ENCODE assay signal across 13 mouse cellular contexts in genomic region chr10:81286586-81286985, GRCm38 (mm10). TPM values are rescaled to one million over a fixed set of nuclear protein-coding genes. Genes with fewer than 3 reads are reported as not detected.
DNase-seq lines count a peak whose midpoint lies in the region; ATAC-seq lines count a peak whose summit lies in the region.
"Had no signal": no experiment of that assay in that cellular context is flagged by ENCODE, and none has a peak within 500 bp of the region (broad histone marks: within the 10 kb centered on the region; RNA-seq: fewer than 3 reads in every experiment).

No protein-coding gene starts in this region.

- intact Hi-C loops in gastrocnemius, postnatal 36 days (cut with DNase I): loop anchor here (5.0 kb wide), 1 partner anchor 166 kb away; no protein-coding TSS in a partner anchor

- H3K4me1 ChIP-seq in liver, embryonic 16.5 days (ENCODE audit: control insufficient read depth, low read depth, low read length): peaks cover 42% of the 10 kb centered on the region

- no peaks in the 10 kb centered on the region for H3K9me3 ChIP-seq in liver, embryonic 16.5 days (replicated peaks; ENCODE audit: control insufficient read depth, low read length)
- H3K9me3 ChIP-seq: embryonic facial prominence, embryonic 13.5 days; hindbrain, embryonic 12.5 days had no signal

- no peak for ATAC-seq in liver, embryonic 16.5 days (ENCODE audit: low read depth)
- ATAC-seq: Patski had no signal

- 22% methylated on average over 6 of the region's 6 CpGs for WGBS in liver, embryonic 16.5 days (ENCODE audit: insufficient replicate concordance)

- DNase-seq in urinary bladder, postnatal 14 days (ENCODE audit: low spot score): peak; percentile 73
- DNase-seq in urinary bladder, postnatal 4 days (ENCODE audit: low spot score in 2 of 2): no peak
- peak; percentile 72 to 80 for DNase-seq in kidney, adult 8-10 months
- DNase-seq in yolk sac, embryonic 10.5 days (ENCODE audit: low spot score): peak; percentile 89
- no peak for DNase-seq in embryo, embryonic 11 days
- DNase-seq in right cerebral cortex, postnatal 25 days: no peak
- no peak for DNase-seq in gastrocnemius, postnatal 36 days
- DNase-seq: thymus, adult 2 months had no signal

- H3K36me3 ChIP-seq in liver, embryonic 16.5 days (ENCODE audit: control insufficient read depth, insufficient read depth): no peaks in the 10 kb centered on the region
- H3K36me3 ChIP-seq: embryonic facial prominence, embryonic 13.5 days; hindbrain, embryonic 12.5 days had no signal

- no peak overlapping the region for H3K9ac ChIP-seq in liver, embryonic 16.5 days (ENCODE audit: low read depth, low read length)

- no peak overlapping the region for H3K4me3 ChIP-seq in liver, embryonic 16.5 days (ENCODE audit: low read depth, low read length)

- peak overlapping the region; percentile 82; the same call in 1 of the 2 replicates for H3K4me2 ChIP-seq in liver, embryonic 16.5 days (ENCODE audit: low read depth, low read length)

- peaks cover 28% of the 10 kb centered on the region for H3K27me3 ChIP-seq in liver, embryonic 16.5 days (ENCODE audit: control insufficient read depth, insufficient read depth, low read depth, low read length)
- H3K27me3 ChIP-seq: Patski had no signal

- H3K27ac ChIP-seq in liver, embryonic 16.5 days (ENCODE audit: low read length): no peak overlapping the region
- H3K27ac ChIP-seq: embryonic facial prominence, embryonic 13.5 days; hindbrain, embryonic 12.5 days had no signal

RNA-seq across cellular contexts. Expression of gene Tjp3, which starts 4.8 kb away (rescaled TPM):
- polyA plus RNA-seq in liver, embryonic 16.5 days (2015; fragmentation: Nextera tagmentation; extraction: Ambion mirVana): 0.82 and 1.4 TPM in 2 replicates
- not detected for total RNA-seq in gastrocnemius, postnatal 36 days (2021)
- total RNA-seq: gastrocnemius, adult 18-20 months had no signal

RNA-seq across cellular contexts. Expression of gene Pip5k1c, which starts 6.2 kb away (rescaled TPM):
- 13.9 and 14.7 TPM in 2 replicates for polyA plus RNA-seq in liver, embryonic 16.5 days (2015; fragmentation: Nextera tagmentation; extraction: Ambion mirVana)
- total RNA-seq in gastrocnemius, postnatal 36 days (2021): 10 to 100 TPM; 21.4 to 23.2 TPM

RNA-seq across cellular contexts. Expression of gene Apba3, which starts 19.8 kb away (rescaled TPM):
- 24.2 and 26.3 TPM in 2 replicates for polyA plus RNA-seq in liver, embryonic 16.5 days (2015; fragmentation: Nextera tagmentation; extraction: Ambion mirVana)
- 100 to 1,000 TPM in 1 of 2 experiments, 10 to 100 TPM in 1; 98.5 to 102 TPM for total RNA-seq in gastrocnemius, postnatal 36 days (2021)

RNA-seq across cellular contexts. Expression of gene Mrpl54, which starts 19.9 kb away (rescaled TPM):
- polyA plus RNA-seq in liver, embryonic 16.5 days (2015; fragmentation: Nextera tagmentation; extraction: Ambion mirVana): 80.0 and 88.1 TPM in 2 replicates
- total RNA-seq in gastrocnemius, postnatal 36 days (2021): 10 to 100 TPM; 90.6 to 91.0 TPM

RNA-seq across cellular contexts. Expression of gene Matk, which starts 33.9 kb away (rescaled TPM):
- polyA plus RNA-seq in liver, embryonic 16.5 days (2015; fragmentation: Nextera tagmentation; extraction: Ambion mirVana): 1.6 and 1.8 TPM in 2 replicates
- under 1 TPM in 1 of 2 experiments, not detected in 1; 0.22 TPM for total RNA-seq in gastrocnemius, postnatal 36 days (2021)
- total RNA-seq: gastrocnemius, adult 18-20 months had no signal

Comparison
In these comparisons a context has a peak if more than half of its experiments do, and no peak if none do; other contexts are left out.
1. DNase-seq: peak in urinary bladder, postnatal 14 days (single experiment), kidney, adult 8-10 months (2 of 2) and yolk sac, embryonic 10.5 days (single experiment); none in urinary bladder, postnatal 4 days (0 of 2), embryo, embryonic 11 days (single experiment), right cerebral cortex, postnatal 25 days (single experiment) and gastrocnemius, postnatal 36 days (0 of 2).